Mouse (Mus musculus) kidney, adult 11 months (tissue): ENCODE measurements around the gene Eif2b3.
A peak's percentile ranks its signal among the peaks of the same experiment; 100 is the strongest.

ENCODE experiments used
- DNase-seq: peaks from one replicate; pipeline ENCODE4 v3.0.0; 2022

Eif2b3 gene

GRCm38 (mm10) chr4:117095551-117096452 lies 76.6 kb downstream of the Eif2b3 start, which contains the start of gene Ptch2:
TSS of gene Ptch2 (plus strand) at chr4:117096075.
- DNase-seq, result peak; percentile 70

GRCm38 (mm10) chr4:117096666-117097065 lies 77.5 kb downstream of the Eif2b3 start:
- DNase-seq, result no peak

GRCm38 (mm10) chr4:117097969-117098763 lies 79.0 kb downstream of the Eif2b3 start:
- no peak for DNase-seq

- no peak for DNase-seq
These were observed 79.5 kb downstream of the Eif2b3 start for GRCm38 (mm10) chr4:117098764-117099036.

GRCm38 (mm10) chr4:117100036-117100435 lies 80.8 kb downstream of the Eif2b3 start:
- DNase-seq, result no peak

- peak; percentile 58 for DNase-seq
These were observed 82.0 kb downstream of the Eif2b3 start for GRCm38 (mm10) chr4:117101218-117101617.

GRCm38 (mm10) chr4:117104672-117105071 lies 85.5 kb downstream of the Eif2b3 start:
- no peak for DNase-seq

GRCm38 (mm10) chr4:117105127-117105526 lies 85.9 kb downstream of the Eif2b3 start:
- DNase-seq, result no peak

GRCm38 (mm10) chr4:117107813-117108523 lies 88.8 kb downstream of the Eif2b3 start:
- DNase-seq, result no peak

GRCm38 (mm10) chr4:117108524-117108849 lies 89.3 kb downstream of the Eif2b3 start:
- no peak for DNase-seq

- no peak for DNase-seq
These were observed 90.1 kb downstream of the Eif2b3 start for GRCm38 (mm10) chr4:117109330-117109729.

GRCm38 (mm10) chr4:117110249-117110648 lies 91.0 kb downstream of the Eif2b3 start:
- DNase-seq, result no peak

- no peak for DNase-seq
These were observed 91.8 kb downstream of the Eif2b3 start for GRCm38 (mm10) chr4:117110985-117111384.

GRCm38 (mm10) chr4:117113237-117113636 lies 94.0 kb downstream of the Eif2b3 start:
- no peak for DNase-seq

GRCm38 (mm10) chr4:117115592-117115991 lies 96.4 kb downstream of the Eif2b3 start:
- DNase-seq, result no peak

GRCm38 (mm10) chr4:117117931-117118330 lies 98.7 kb downstream of the Eif2b3 start:
- no peak for DNase-seq

- no peak for DNase-seq
These were observed 100.4 kb downstream of the Eif2b3 start for GRCm38 (mm10) chr4:117119636-117120035.

GRCm38 (mm10) chr4:117120052-117120444 lies 100.8 kb downstream of the Eif2b3 start:
- DNase-seq, result no peak

- peak; percentile 97 for DNase-seq
These were observed 101.5 kb downstream of the Eif2b3 start for GRCm38 (mm10) chr4:117120445-117121414.

GRCm38 (mm10) chr4:117122209-117122608 lies 103.0 kb downstream of the Eif2b3 start:
- DNase-seq, result no peak

- DNase-seq, result no peak
These were observed 104.5 kb downstream of the Eif2b3 start for GRCm38 (mm10) chr4:117123546-117124217.

GRCm38 (mm10) chr4:117124218-117124517 lies 105.0 kb downstream of the Eif2b3 start:
- no peak for DNase-seq
